Mouse (Mus musculus): ENCODE results near the gene Klc4. TPM values are rescaled to one million over a fixed set of nuclear protein-coding genes. Genes with fewer than 3 reads are reported as not detected.
A peak's percentile ranks its signal among the peaks of the same experiment; 100 is the strongest.

The Klc4 gene
- polyA plus RNA-seq, 1 experiment from 2014 or later = 93.7 TPM

- under 1% methylated on average over 34 of the region's 34 CpGs for WGBS
- peaks cover 24% of the 10 kb centered on the region for H3K36me3 ChIP-seq (ENCODE audit: control insufficient read depth, insufficient read depth, low read length)
These were observed 34.3 kb upstream of the Klc4 start for GRCm38 (mm10) chr17:46679843-46680759.

GRCm38 (mm10) chr17:46678911-46679310 is 33.1 kb upstream of the Klc4 start:
- H3K27ac ChIP-seq (ENCODE audit: low read length) = peak overlapping the region; percentile 23; the same call in 1 of the 2 replicates
- H3K9me3 ChIP-seq (ENCODE audit: control insufficient read depth, low read length) = no peaks in the 10 kb centered on the region
- no peak for ATAC-seq
- WGBS = 49% methylated on average over 9 of the region's 9 CpGs
- H3K36me3 ChIP-seq (ENCODE audit: control insufficient read depth, insufficient read depth, low read length) = peaks cover 13% of the 10 kb centered on the region; the same call in 1 of the 2 replicates
- peaks cover 34% of the 10 kb centered on the region for H3K4me1 ChIP-seq (ENCODE audit: control insufficient read depth, insufficient read depth, low read length)
- H3K27me3 ChIP-seq (replicated peaks; ENCODE audit: control insufficient read depth, insufficient read depth, low read length) = no peaks in the 10 kb centered on the region
- peak overlapping the region; percentile 74 for H3K4me2 ChIP-seq (ENCODE audit: low read depth, low read length)
- H3K9ac ChIP-seq (ENCODE audit: low read depth, low read length) = peak overlapping the region; percentile 79
- H3K4me3 ChIP-seq (ENCODE audit: low read length) = peak overlapping the region; percentile 74

More at GRCm38 (mm10) chr17:46679843-46680759, 34.3 kb upstream of the Klc4 start:
- Histone ChIP-seq H3K9ac (ENCODE audit: low read depth, low read length) (peak overlapping the region; percentile 79), H3K9me3 (ENCODE audit: control insufficient read depth, low read length) (no peaks in the 10 kb centered on the region), H3K4me1 (ENCODE audit: control insufficient read depth, insufficient read depth, low read length) (peaks cover 27% of the 10 kb centered on the region), H3K4me3 (ENCODE audit: low read length) (peak overlapping the region; percentile 74), H3K27ac (ENCODE audit: low read length) (peak overlapping the region; percentile 92), H3K4me2 (ENCODE audit: low read depth, low read length) (peak overlapping the region; percentile 74), H3K27me3 (replicated peaks; ENCODE audit: control insufficient read depth, insufficient read depth, low read length) (no peaks in the 10 kb centered on the region)
- ATAC-seq = no peak; the same call in 1 of the 2 replicates

GRCm38 (mm10) chr17:46678416-46678815 is 32.6 kb upstream of the Klc4 start, which contains the start of gene Mea1:
Mea1 (plus strand) TSS chr17:46678793.
- Histone ChIP-seq H3K27ac (ENCODE audit: low read length) (peak within 1 kb of the TSS; percentile 23; the same call in 1 of the 2 replicates), H3K27me3 (replicated peaks; ENCODE audit: control insufficient read depth, insufficient read depth, low read length) (no peaks in the 10 kb centered on the region), H3K4me2 (ENCODE audit: low read depth, low read length) (peak within 1 kb of the TSS; percentile 74), H3K4me3 (ENCODE audit: low read length) (peak within 1 kb of the TSS; percentile 74), H3K36me3 (ENCODE audit: control insufficient read depth, insufficient read depth, low read length) (peaks cover 10% of the 10 kb centered on the region; the same call in 1 of the 2 replicates), H3K4me1 (ENCODE audit: control insufficient read depth, insufficient read depth, low read length) (peaks cover 34% of the 10 kb centered on the region), H3K9me3 (ENCODE audit: control insufficient read depth, low read length) (no peaks in the 10 kb centered on the region), H3K9ac (ENCODE audit: low read depth, low read length) (peak within 1 kb of the TSS; percentile 79)
- 82% methylated on average over 9 of the region's 9 CpGs for WGBS
- no peak for ATAC-seq

- Histone ChIP-seq H3K9me3 (ENCODE audit: control insufficient read depth, low read length) (no peaks in the 10 kb centered on the region), H3K9ac (ENCODE audit: low read depth, low read length) (peak overlapping the region; percentile 87), H3K4me2 (ENCODE audit: low read depth, low read length) (peak overlapping the region; percentile 69), H3K4me3 (ENCODE audit: low read length) (peak overlapping the region; percentile 84), H3K27ac (ENCODE audit: low read length) (peak overlapping the region; percentile 89), H3K4me1 (ENCODE audit: control insufficient read depth, insufficient read depth, low read length) (peaks cover 25% of the 10 kb centered on the region), H3K27me3 (replicated peaks; ENCODE audit: control insufficient read depth, insufficient read depth, low read length) (no peaks in the 10 kb centered on the region), H3K36me3 (ENCODE audit: control insufficient read depth, insufficient read depth, low read length) (peaks cover 10% of the 10 kb centered on the region)
- 17% methylated on average over 15 of the region's 15 CpGs for WGBS
- ATAC-seq = peak; percentile 43
These were observed 28.9 kb upstream of the Klc4 start for GRCm38 (mm10) chr17:46674530-46675283.

- Histone ChIP-seq H3K4me1 (ENCODE audit: control insufficient read depth, insufficient read depth, low read length) (peaks cover 18% of the 10 kb centered on the region), H3K4me3 (ENCODE audit: low read length) (peak within 1 kb of the TSS; percentile 84), H3K9me3 (ENCODE audit: control insufficient read depth, low read length) (no peaks in the 10 kb centered on the region), H3K4me2 (ENCODE audit: low read depth, low read length) (peak within 1 kb of the TSS; percentile 69), H3K27ac (ENCODE audit: low read length) (peak within 1 kb of the TSS; percentile 89), H3K9ac (ENCODE audit: low read depth, low read length) (peak within 1 kb of the TSS; percentile 87), H3K36me3 (ENCODE audit: control insufficient read depth, insufficient read depth, low read length) (peaks cover 15% of the 10 kb centered on the region), H3K27me3 (replicated peaks; ENCODE audit: control insufficient read depth, insufficient read depth, low read length) (no peaks in the 10 kb centered on the region)
- WGBS = 1% methylated on average over 43 of the region's 43 CpGs
- ATAC-seq = peak; percentile 95
These were observed 28.2 kb upstream of the Klc4 start, which contains the start of gene Rrp36 for GRCm38 (mm10) chr17:46673850-46674529. Rrp36 (minus strand) TSS chr17:46674352.

- no peaks in the 10 kb centered on the region for H3K9me3 ChIP-seq (ENCODE audit: control insufficient read depth, low read length)
- H3K9ac ChIP-seq (ENCODE audit: low read depth, low read length) = no peak overlapping the region
- ATAC-seq = no peak
- no peaks in the 10 kb centered on the region for H3K27me3 ChIP-seq (replicated peaks; ENCODE audit: control insufficient read depth, insufficient read depth, low read length)
- H3K4me1 ChIP-seq (ENCODE audit: control insufficient read depth, insufficient read depth, low read length) = peaks cover 5% of the 10 kb centered on the region
- peaks cover 12% of the 10 kb centered on the region for H3K36me3 ChIP-seq (ENCODE audit: control insufficient read depth, insufficient read depth, low read length)
- H3K27ac ChIP-seq (ENCODE audit: low read length) = no peak overlapping the region
- 96% methylated on average over 10 of the region's 10 CpGs for WGBS
- H3K4me3 ChIP-seq (ENCODE audit: low read length) = no peak overlapping the region
- H3K4me2 ChIP-seq (ENCODE audit: low read depth, low read length) = no peak overlapping the region
These were observed 24.1 kb upstream of the Klc4 start for GRCm38 (mm10) chr17:46669911-46670310.

GRCm38 (mm10) chr17:46667712-46668111 is 21.9 kb upstream of the Klc4 start:
- Histone ChIP-seq H3K36me3 (ENCODE audit: control insufficient read depth, insufficient read depth, low read length) (peaks cover 25% of the 10 kb centered on the region), H3K27me3 (replicated peaks; ENCODE audit: control insufficient read depth, insufficient read depth, low read length) (no peaks in the 10 kb centered on the region), H3K9ac (ENCODE audit: low read depth, low read length) (no peak overlapping the region), H3K9me3 (ENCODE audit: control insufficient read depth, low read length) (no peaks in the 10 kb centered on the region), H3K4me3 (ENCODE audit: low read length) (no peak overlapping the region), H3K4me1 (ENCODE audit: control insufficient read depth, insufficient read depth, low read length) (no peaks in the 10 kb centered on the region), H3K27ac (ENCODE audit: low read length) (no peak overlapping the region), H3K4me2 (ENCODE audit: low read depth, low read length) (no peak overlapping the region)
- ATAC-seq = no peak
- WGBS = 84% methylated on average over 16 of the region's 16 CpGs

- Histone ChIP-seq H3K9ac (ENCODE audit: low read depth, low read length) (no peak overlapping the region), H3K36me3 (ENCODE audit: control insufficient read depth, insufficient read depth, low read length) (peaks cover 39% of the 10 kb centered on the region), H3K4me2 (ENCODE audit: low read depth, low read length) (no peak overlapping the region), H3K27ac (ENCODE audit: low read length) (no peak overlapping the region), H3K4me1 (ENCODE audit: control insufficient read depth, insufficient read depth, low read length) (no peaks in the 10 kb centered on the region), H3K27me3 (replicated peaks; ENCODE audit: control insufficient read depth, insufficient read depth, low read length) (no peaks in the 10 kb centered on the region), H3K4me3 (ENCODE audit: low read length) (no peak overlapping the region), H3K9me3 (ENCODE audit: control insufficient read depth, low read length) (no peaks in the 10 kb centered on the region)
- ATAC-seq = no peak
- 83% methylated on average over 5 of the region's 5 CpGs for WGBS
These were observed 16.9 kb upstream of the Klc4 start for GRCm38 (mm10) chr17:46662730-46663129.
